Mouse (Mus musculus) kidney, postnatal 0 days (tissue): ENCODE measurements around the gene Clpp. TPM values are rescaled to one million over a fixed set of nuclear protein-coding genes. Genes with fewer than 3 reads are reported as not detected.
A peak's percentile ranks its signal among the peaks of the same experiment; 100 is the strongest.

Experiments used
- ATAC-seq: fragments of 200-750 bp; cut with Nextera tagmentation; replicated peaks from 2 replicates; pipeline ENCODE4 v1.8.0; 2017; ENCODE audit warnings: low read depth, moderate number of reproducible peaks, moderate TSS enrichment, moderate library complexity; ENCODE audit not compliant: low FRiP score
- DNase-seq: peaks from one replicate; pipeline ENCODE4 v3.0.0-alpha.2; 2016; ENCODE audit warnings: low spot score
- H3K27ac ChIP-seq: fragments of 300-500 bp; sonication (generic); 2 replicates; pipeline ENCODE4 v1.5.1; 2014; ENCODE audit warnings: mild to moderate bottlenecking
- H3K27me3 ChIP-seq: fragments of 300-500 bp; sonication (generic); 2 replicates; pipeline ENCODE4 v1.6.1; 2014; ENCODE audit warnings: low read length, mixed read lengths; ENCODE audit not compliant: insufficient read depth
- H3K36me3 ChIP-seq: fragments of 300-500 bp; sonication (generic); 2 replicates; pipeline ENCODE4 v1.6.1; 2014; ENCODE audit warnings: low read length, mixed read lengths; ENCODE audit not compliant: insufficient read depth
- H3K4me1 ChIP-seq: fragments of 300-500 bp; sonication (generic); replicated peaks from 2 replicates; pipeline ENCODE4 v1.6.1; 2014; ENCODE audit warnings: antibody characterized with exemption, low read length, mixed read lengths; ENCODE audit not compliant: insufficient read depth
- H3K4me2 ChIP-seq: fragments of 300-500 bp; sonication (generic); 2 replicates; pipeline ENCODE4 v1.6.1; 2014; ENCODE audit warnings: mild to moderate bottlenecking, low read length, moderate library complexity, mixed read lengths
- H3K4me3 ChIP-seq: fragments of 300-500 bp; sonication (generic); replicated peaks from 2 replicates; pipeline ENCODE4 v1.5.1; 2014; ENCODE audit warnings: low read depth, low read length
- H3K9ac ChIP-seq: fragments of 300-500 bp; sonication (generic); 2 replicates; pipeline ENCODE4 v1.6.1; 2014; ENCODE audit warnings: low read depth, low read length
- H3K9me3 ChIP-seq: fragments of 300-500 bp; sonication (generic); replicated peaks from 2 replicates; pipeline ENCODE4 v1.6.1; 2016; ENCODE audit warnings: low read length, inconsistent platforms, mixed read lengths
- CTCF ChIP-seq: IDR thresholded peaks from 2 replicates; pipeline ENCODE4 v1.5.1; 2016; ENCODE audit warnings: antibody characterized with exemption, low read depth, mild to moderate bottlenecking, moderate library complexity
- WGBS: fragments of 180-500 bp; shearing (Covaris S2); extraction: QIAGEN DNeasy Blood & Tissue Kit; methylation state at CpG from one replicate; pipeline ENCODE4 v1.1.7; 2014; 5-methylcytosine and 5-hydroxymethylcytosine counted together
- polyA plus RNA-seq: library from polyadenylated mRNA; unstranded; fragments of >200 nt; fragmentation: Nextera tagmentation; extraction: Ambion mirVana; gene quantifications from 2 replicates; pipeline ENCODE4 v1.2.1, GENCODE M21; 2015

The Clpp gene
- polyA plus RNA-seq, 1 experiment from 2014 or later = 145 TPM

GRCm38 (mm10) chr17:56985656-56986055 is 4.4 kb upstream of the Clpp start:
- no peaks in the 10 kb centered on the region for H3K4me1 ChIP-seq
- no peak overlapping the region for H3K4me2 ChIP-seq
- DNase-seq (no peak), ATAC-seq (no peak)
- H3K9ac ChIP-seq = no peak overlapping the region
- no peaks in the 10 kb centered on the region for H3K36me3 ChIP-seq
- no peaks in the 10 kb centered on the region for H3K27me3 ChIP-seq
- TF ChIP-seq CTCF = no peak
- WGBS = 58% methylated on average over 3 of the region's 3 CpGs
- no peaks in the 10 kb centered on the region for H3K9me3 ChIP-seq
- H3K27ac ChIP-seq = no peak overlapping the region
- H3K4me3 ChIP-seq = no peak overlapping the region

GRCm38 (mm10) chr17:56986105-56986805 is 3.9 kb upstream of the Clpp start:
- no peaks in the 10 kb centered on the region for H3K36me3 ChIP-seq
- H3K27me3 ChIP-seq = no peaks in the 10 kb centered on the region
- H3K9me3 ChIP-seq = no peaks in the 10 kb centered on the region
- no peak overlapping the region for H3K9ac ChIP-seq
- peaks cover 5% of the 10 kb centered on the region; the same call in 1 of the 2 replicates for H3K4me1 ChIP-seq
- no peak overlapping the region for H3K27ac ChIP-seq
- no peak overlapping the region for H3K4me3 ChIP-seq
- H3K4me2 ChIP-seq = no peak overlapping the region
- TF ChIP-seq CTCF = no peak
- DNase-seq (no peak), ATAC-seq (no peak)
- 90% methylated on average over 3 of the region's 3 CpGs for WGBS

- Histone ChIP-seq H3K4me3 (no peak overlapping the region), H3K36me3 (peaks cover 7% of the 10 kb centered on the region), H3K4me2 (no peak overlapping the region), H3K9ac (no peak overlapping the region), H3K4me1 (peaks cover 6% of the 10 kb centered on the region; the same call in 1 of the 2 replicates), H3K27ac (no peak overlapping the region), H3K27me3 (no peaks in the 10 kb centered on the region), H3K9me3 (no peaks in the 10 kb centered on the region)
- 85% methylated on average over 7 of the region's 7 CpGs for WGBS
- ATAC-seq (no peak), DNase-seq (no peak)
- peak; percentile 41 for TF ChIP-seq CTCF
Measured at GRCm38 (mm10) chr17:56988441-56988840, 1.7 kb upstream of the Clpp start.

GRCm38 (mm10) chr17:56988921-56989430 is 1.1 kb upstream of the Clpp start:
- no peak overlapping the region for H3K27ac ChIP-seq
- peaks cover 6% of the 10 kb centered on the region; the same call in 1 of the 2 replicates for H3K4me1 ChIP-seq
- peaks cover 13% of the 10 kb centered on the region for H3K36me3 ChIP-seq
- DNase-seq (no peak), ATAC-seq (no peak)
- peak overlapping the region; percentile 62; the same call in 1 of the 2 replicates for H3K4me3 ChIP-seq
- H3K4me2 ChIP-seq = peak overlapping the region; percentile 89
- H3K9me3 ChIP-seq = no peaks in the 10 kb centered on the region
- H3K27me3 ChIP-seq = no peaks in the 10 kb centered on the region
- WGBS = 72% methylated on average over 7 of the region's 7 CpGs
- TF ChIP-seq CTCF = peak; percentile 30; the same call in 1 of the 2 replicates
- peak overlapping the region; percentile 66; the same call in 1 of the 2 replicates for H3K9ac ChIP-seq

GRCm38 (mm10) chr17:56989467-56990114 is 514 bp upstream of the Clpp start:
- H3K36me3 ChIP-seq = peaks cover 18% of the 10 kb centered on the region
- H3K4me1 ChIP-seq = peaks cover 6% of the 10 kb centered on the region; the same call in 1 of the 2 replicates
- peak overlapping the region; percentile 67; the same call in 1 of the 2 replicates for H3K27ac ChIP-seq
- H3K4me3 ChIP-seq = peak overlapping the region; percentile 62
- H3K9ac ChIP-seq = peak overlapping the region; percentile 66
- 3% methylated on average over 25 of the region's 25 CpGs for WGBS
- peak; percentile 96 for DNase-seq
- peak; percentile 88 for ATAC-seq
- TF ChIP-seq CTCF = no peak
- H3K4me2 ChIP-seq = peak overlapping the region; percentile 89
- no peaks in the 10 kb centered on the region for H3K27me3 ChIP-seq
- no peaks in the 10 kb centered on the region for H3K9me3 ChIP-seq

DNA sequence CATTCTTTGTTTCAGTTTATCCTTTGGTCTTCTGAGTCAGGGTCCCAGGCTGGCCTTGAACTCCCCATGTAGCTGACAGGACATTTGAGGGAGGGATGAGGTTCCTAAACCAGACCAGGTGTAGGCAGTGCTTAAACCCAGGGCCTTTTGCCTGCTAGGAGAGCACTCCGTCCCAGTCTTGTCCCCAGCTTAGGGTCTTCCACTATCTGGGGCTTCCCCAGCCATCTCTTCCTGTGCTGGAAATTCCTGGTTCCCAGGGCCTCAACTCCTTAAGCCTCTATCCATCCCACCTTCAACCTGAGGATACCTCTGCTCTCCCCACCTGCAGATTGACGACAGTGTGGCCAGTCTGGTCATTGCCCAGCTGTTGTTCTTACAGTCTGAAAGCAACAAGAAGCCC is 861 bp downstream of the Clpp start:
- peak overlapping the region; percentile 89 for H3K4me2 ChIP-seq
- H3K9ac ChIP-seq = peak overlapping the region; percentile 66; the same call in 1 of the 2 replicates
- H3K4me1 ChIP-seq = peaks cover 6% of the 10 kb centered on the region; the same call in 1 of the 2 replicates
- 82% methylated on average over 2 of the region's 2 CpGs for WGBS
- no peaks in the 10 kb centered on the region for H3K9me3 ChIP-seq
- no peak overlapping the region for H3K27ac ChIP-seq
- peaks cover 25% of the 10 kb centered on the region for H3K36me3 ChIP-seq
- H3K4me3 ChIP-seq = peak overlapping the region; percentile 62
- ATAC-seq (no peak), DNase-seq (no peak)
- TF ChIP-seq CTCF = no peak
- H3K27me3 ChIP-seq = no peaks in the 10 kb centered on the region
